ENCODE assay signal across 8 mouse cellular contexts in genomic region chr14:79301466-79301875, GRCm38 (mm10). TPM values are rescaled to one million over a fixed set of nuclear protein-coding genes. Genes with fewer than 3 reads are reported as not detected.
DNase-seq lines count a peak whose midpoint lies in the region; ATAC-seq lines count a peak whose summit lies in the region.

Gene Rgcc, minus strand, starts transcription at chr14:79301645.

- 0 out of 2 replicates have a peak within 1 kb of the TSS, but pooled peaks have one; percentile 1 for H3K27ac ChIP-seq in hindbrain, embryonic 15.5 days (replicated peaks)

- peaks cover 17% of the 10 kb centered on the region for H3K4me1 ChIP-seq in hindbrain, embryonic 15.5 days (replicated peaks)

- H3K9me3 ChIP-seq in hindbrain, embryonic 15.5 days = no peaks in the 10 kb centered on the region

- under 1% methylated on average over 34 of the region's 34 CpGs for WGBS in hindbrain, embryonic 15.5 days

- peak within 1 kb of the TSS; percentile 52 for H3K9ac ChIP-seq in hindbrain, embryonic 15.5 days

- H3K4me3 ChIP-seq in hindbrain, embryonic 15.5 days = peak within 1 kb of the TSS; percentile 52

- peak; percentile 96 for ATAC-seq in hindbrain, embryonic 15.5 days (ENCODE audit: low FRiP score, low read depth)

- peaks cover 6% of the 10 kb centered on the region for H3K27me3 ChIP-seq in hindbrain, embryonic 15.5 days

- H3K36me3 ChIP-seq in hindbrain, embryonic 15.5 days = no peaks in the 10 kb centered on the region

- peak within 1 kb of the TSS; percentile 98 for H3K4me2 ChIP-seq in hindbrain, embryonic 15.5 days

- DNase-seq in WW6 (ENCODE audit: low read depth, low spot score) = peak; percentile 88
- DNase-seq in cerebellum, postnatal 4 days (ENCODE audit: low spot score in 2 of 2) = peak; percentile 85 to 95
- peak; percentile 95 for DNase-seq in gastrocnemius, adult 18-20 months (ENCODE audit: low spot score)
- DNase-seq in layer of hippocampus, postnatal 36 days = peak; percentile 89
- peak; percentile 98 for DNase-seq in lung, postnatal 25 days (ENCODE audit: low spot score)
- DNase-seq in retina, adult 2 months (ENCODE audit: low read depth, low spot score) = peak; percentile 36
- peak; percentile 100 for DNase-seq in thymus, postnatal 25 days

RNA-seq across cellular contexts. Expression of gene Rgcc, which starts in this region (rescaled TPM):
- total RNA-seq in gastrocnemius, adult 18-20 months (2021) = 10 to 100 TPM; 53.3 to 79.9 TPM
- 40.4 and 41.1 TPM in 2 replicates for polyA plus RNA-seq in hindbrain, embryonic 15.5 days (2015; fragmentation: Nextera tagmentation; extraction: Ambion mirVana)
- 10 to 100 TPM; 44.6 to 44.8 TPM for total RNA-seq in layer of hippocampus, postnatal 36 days (2021)

Comparison
In these comparisons a context has a peak if more than half of its experiments do, and no peak if none do; other contexts are left out.
1. Peak in every context shown above with its lines: DNase-seq, ATAC-seq, H3K4me3 ChIP-seq and H3K27ac ChIP-seq.
2. DNase-seq: peak in every context shown above with its lines; median percentile 100 in thymus, postnatal 25 days; 98 in lung, postnatal 25 days; 95 in gastrocnemius, adult 18-20 months; 90 in cerebellum, postnatal 4 days; 89 in layer of hippocampus, postnatal 36 days; 88 in WW6; 36 in retina, adult 2 months.